Comparison of ENCODE assay signal across 8 mouse cellular contexts in genomic region chr5:136790570-136791196, GRCm38 (mm10).
DNase-seq lines count a peak whose midpoint lies in the region; TF ChIP-seq lines count a peak whose summit lies in the region.

No protein-coding gene starts in this region.

- no peak overlapping the region for H3K27ac ChIP-seq in cerebellum, adult 2 months (ENCODE audit: insufficient read depth, low read length)
- H3K27ac ChIP-seq in hindbrain, embryonic 10.5 days = peak overlapping the region; percentile 74

- H3K4me3 ChIP-seq in cerebellum, adult 2 months (replicated peaks; ENCODE audit: insufficient read depth, low read depth, low read length) = no peak overlapping the region
- no peak overlapping the region for H3K4me3 ChIP-seq in hindbrain, embryonic 10.5 days

- H3K9me3 ChIP-seq in hindbrain, embryonic 10.5 days = no peaks in the 10 kb centered on the region

- 10% methylated on average over 11 of the region's 11 CpGs for WGBS in cerebellum, adult 2 months
- 19% methylated on average over 11 of the region's 11 CpGs for WGBS in hindbrain, embryonic 10.5 days

- H3K36me3 ChIP-seq in hindbrain, embryonic 10.5 days = 0 out of 2 replicates have a peak, but pooled peaks cover 6% of the 10 kb centered on the region

- H3K4me1 ChIP-seq in cerebellum, adult 2 months (ENCODE audit: control insufficient read depth, insufficient read depth, low read length) = no peaks in the 10 kb centered on the region
- H3K4me1 ChIP-seq in hindbrain, embryonic 10.5 days (replicated peaks) = peaks cover 12% of the 10 kb centered on the region

- TF ChIP-seq CTCF in cerebellum, adult 2 months (IDR thresholded peaks at IDR 0.05; ENCODE audit: borderline replicate concordance, insufficient read depth, low read depth, low read length) = peak; percentile 98

- DNase-seq in MN1 (ENCODE audit: low spot score) = peak; percentile 88
- peak; percentile 74 to 86 for DNase-seq in cerebellum, adult 2 months
- peak; percentile 97 for DNase-seq in forelimb bud, embryonic 11.5 days (ENCODE audit: low read depth, low spot score)
- peak; percentile 92 for DNase-seq in hindbrain, embryonic 10.5 days (ENCODE audit: low spot score)
- peak; percentile 94 for DNase-seq in layer of hippocampus, adult 9-10 months (ENCODE audit: low spot score)
- DNase-seq in lung, postnatal 10 days = peak; percentile 93
- DNase-seq in retina, embryonic 14.5 days (ENCODE audit: low spot score) = peak; percentile 98
- peak; percentile 82 to 88 for DNase-seq in thymus, postnatal 36 days

- TF ChIP-seq POLR2A in cerebellum, adult 2 months (IDR thresholded peaks at IDR 0.05; ENCODE audit: borderline replicate concordance, insufficient read depth, low read length) = no peak

- H3K27me3 ChIP-seq in cerebellum, adult 2 months (ENCODE audit: control insufficient read depth, insufficient read depth, low read length) = no peaks in the 10 kb centered on the region
- no peaks in the 10 kb centered on the region for H3K27me3 ChIP-seq in hindbrain, embryonic 10.5 days (ENCODE audit: insufficient read depth, poor library complexity, severe bottlenecking)
